Mouse (Mus musculus) ovary, postnatal 10 days (tissue): Measurements from ENCODE around the gene Lrrc32.

ENCODE experiments used
- DNase-seq: peaks from one replicate; pipeline ENCODE4 v3.0.0; 2022; ENCODE audit warnings: low spot score

Lrrc32 gene

DNA sequence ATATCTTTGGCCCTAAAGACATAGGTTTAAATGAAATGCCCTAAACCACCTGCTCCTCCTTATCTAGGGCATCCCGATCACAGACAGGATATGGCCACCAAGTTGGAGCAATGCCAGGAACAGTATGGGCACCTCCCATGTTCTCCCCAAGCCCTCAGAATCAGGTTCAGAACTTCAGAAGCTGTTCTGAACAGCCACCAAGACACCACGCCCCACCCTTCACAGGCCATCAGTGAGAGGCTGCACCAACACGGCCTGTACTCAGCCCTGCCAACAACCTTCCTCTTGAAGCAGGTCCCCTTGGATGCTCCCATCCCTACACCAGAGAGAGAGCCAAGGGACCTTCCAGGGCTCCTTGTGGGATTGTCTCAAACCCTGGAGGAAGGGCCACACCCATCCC is 55.5 kb downstream of the Lrrc32 start:
- DNase-seq: no peak

DNA sequence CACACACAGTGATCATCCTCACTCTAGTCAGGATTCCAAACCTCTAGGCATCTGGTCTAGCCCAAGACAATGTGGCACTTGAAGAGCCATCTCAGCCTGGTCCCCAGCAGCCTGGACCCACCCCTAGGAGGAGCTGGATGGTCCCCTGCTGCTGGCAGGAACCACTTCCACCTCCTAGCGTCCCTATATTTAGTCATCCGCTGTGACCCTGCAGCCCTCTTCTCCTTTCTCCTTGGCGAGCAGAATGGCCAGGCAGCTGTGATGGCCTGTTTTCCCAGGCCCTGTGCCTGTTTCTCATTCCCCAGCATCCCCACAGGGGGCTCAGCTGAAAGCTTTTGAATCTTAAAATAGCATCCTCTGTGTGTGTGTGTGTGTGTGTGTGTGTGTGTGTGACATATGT is 59.8 kb downstream of the Lrrc32 start:
- no peak for DNase-seq

DNA sequence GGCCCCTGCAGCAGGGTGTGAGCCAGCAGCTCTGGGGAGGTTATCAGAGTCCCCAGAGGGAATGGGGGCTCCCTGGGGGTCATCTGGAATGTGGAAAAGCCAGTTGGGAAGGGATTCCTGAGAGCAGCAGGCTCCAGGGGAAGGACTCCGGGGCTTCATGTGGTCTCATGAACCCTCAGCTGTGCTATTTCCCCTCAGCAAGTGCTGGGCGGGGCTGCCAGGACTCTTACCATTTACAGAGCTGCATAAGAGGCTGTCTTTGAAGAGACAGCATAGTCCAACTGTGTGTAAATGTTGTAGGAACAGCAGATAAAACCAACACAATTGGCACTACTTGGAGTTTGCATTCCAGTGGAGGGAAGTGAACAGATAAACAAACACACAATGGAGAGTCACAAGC is 61.5 kb downstream of the Lrrc32 start:
- DNase-seq: no peak

DNA sequence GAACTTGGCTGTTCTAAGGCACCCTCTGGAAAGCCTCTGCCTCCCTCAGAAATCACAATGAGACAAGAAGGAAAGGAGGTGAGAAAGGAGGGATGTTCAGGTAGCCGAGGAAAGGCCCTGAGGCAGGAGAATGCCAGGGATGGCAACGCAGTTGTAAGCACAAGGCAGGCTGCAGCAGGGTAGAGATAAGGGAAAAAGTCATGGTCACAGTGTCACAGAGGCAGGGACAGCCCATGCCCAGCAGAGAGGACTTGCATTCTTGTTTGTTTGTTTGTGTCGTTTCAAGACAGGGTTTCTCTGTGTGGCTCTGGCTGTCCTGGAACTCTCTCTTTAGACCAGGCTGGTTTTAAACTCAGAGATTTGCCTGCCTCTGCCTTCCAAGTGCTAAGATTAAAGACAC is 62.0 kb downstream of the Lrrc32 start:
- DNase-seq: no peak
